ENCODE assay signal across 10 mouse cellular contexts in genomic region chrX:23295952-23296598, GRCm38 (mm10).
A peak's percentile ranks its signal among the peaks of the same experiment; 100 is the strongest.
DNase-seq lines count a peak whose midpoint lies in the region; ATAC-seq and TF ChIP-seq lines count a peak whose summit lies in the region.
"Had no signal": no experiment of that assay in that cellular context is flagged by ENCODE, and none has a peak within 500 bp of the region (broad histone marks: within the 10 kb centered on the region; RNA-seq: fewer than 3 reads in every experiment).

No protein-coding gene starts in this region.

- no peak overlapping the region for H3K9ac ChIP-seq in intestine, postnatal 0 days (ENCODE audit: low read depth, low read length)
- no peak overlapping the region for H3K9ac ChIP-seq in intestine, embryonic 15.5 days
- H3K9ac ChIP-seq in forebrain, embryonic 15.5 days (replicated peaks), result no peak overlapping the region
- no peak overlapping the region for H3K9ac ChIP-seq in lung, postnatal 0 days (replicated peaks; ENCODE audit: low read depth)
- H3K9ac ChIP-seq: heart, embryonic 15.5 days had no signal

- no peak for TF ChIP-seq EP300 in lung, postnatal 0 days (IDR thresholded peaks at IDR 0.05)

- H3K27me3 ChIP-seq in intestine, postnatal 0 days (replicated peaks; ENCODE audit: control insufficient read depth, insufficient read depth, low read length), result no peaks in the 10 kb centered on the region
- no peaks in the 10 kb centered on the region for H3K27me3 ChIP-seq in intestine, embryonic 15.5 days (replicated peaks)
- H3K27me3 ChIP-seq in forebrain, embryonic 15.5 days, result no peaks in the 10 kb centered on the region
- H3K27me3 ChIP-seq in lung, postnatal 0 days (replicated peaks; ENCODE audit: insufficient read depth, low read length), result no peaks in the 10 kb centered on the region
- H3K27me3 ChIP-seq: heart, embryonic 15.5 days had no signal

- no peaks in the 10 kb centered on the region for H3K4me1 ChIP-seq in intestine, postnatal 0 days (replicated peaks; ENCODE audit: control insufficient read depth, insufficient read depth, low read length)
- H3K4me1 ChIP-seq in intestine, embryonic 15.5 days (replicated peaks), result no peaks in the 10 kb centered on the region
- H3K4me1 ChIP-seq in forebrain, embryonic 15.5 days, result 0 out of 2 replicates have a peak, but pooled peaks cover 5% of the 10 kb centered on the region
- no peaks in the 10 kb centered on the region for H3K4me1 ChIP-seq in lung, postnatal 0 days (ENCODE audit: insufficient read depth, low read depth, low read length)
- H3K4me1 ChIP-seq: heart, embryonic 15.5 days had no signal

- no peaks in the 10 kb centered on the region for H3K9me3 ChIP-seq in intestine, postnatal 0 days (ENCODE audit: control insufficient read depth)
- H3K9me3 ChIP-seq in intestine, embryonic 15.5 days, result no peaks in the 10 kb centered on the region
- H3K9me3 ChIP-seq in forebrain, embryonic 15.5 days, result no peaks in the 10 kb centered on the region
- H3K9me3 ChIP-seq in lung, postnatal 0 days (ENCODE audit: low read length), result no peaks in the 10 kb centered on the region
- H3K9me3 ChIP-seq: heart, embryonic 15.5 days had no signal

- ATAC-seq in intestine, postnatal 0 days, result no peak
- ATAC-seq in intestine, embryonic 15.5 days, result no peak
- ATAC-seq in forebrain, embryonic 15.5 days (replicated peaks), result peak; percentile 87
- no peak for ATAC-seq in lung, postnatal 0 days
- ATAC-seq in CD4-positive, CD25-positive, alpha-beta regulatory T cell, adult 4 months, result no peak

- 37% methylated on average over 5 of the region's 5 CpGs for WGBS in intestine, postnatal 0 days
- 36% methylated on average over 5 of the region's 5 CpGs for WGBS in intestine, embryonic 15.5 days
- 22% methylated on average over 5 of the region's 5 CpGs for WGBS in forebrain, embryonic 15.5 days
- WGBS in lung, postnatal 0 days, result 32% methylated on average over 5 of the region's 5 CpGs

- H3K36me3 ChIP-seq in intestine, postnatal 0 days (ENCODE audit: control insufficient read depth, insufficient read depth), result no peaks in the 10 kb centered on the region
- no peaks in the 10 kb centered on the region for H3K36me3 ChIP-seq in intestine, embryonic 15.5 days
- no peaks in the 10 kb centered on the region for H3K36me3 ChIP-seq in forebrain, embryonic 15.5 days
- H3K36me3 ChIP-seq in lung, postnatal 0 days (ENCODE audit: insufficient read depth, low read length), result no peaks in the 10 kb centered on the region
- H3K36me3 ChIP-seq: heart, embryonic 15.5 days had no signal

- peak; percentile 57 for TF ChIP-seq CTCF in intestine, postnatal 0 days (IDR thresholded peaks at IDR 0.05; ENCODE audit: low read depth)
- TF ChIP-seq CTCF in lung, postnatal 0 days (IDR thresholded peaks at IDR 0.05), result peak; percentile 59

- no peak overlapping the region for H3K4me3 ChIP-seq in intestine, postnatal 0 days (ENCODE audit: low read depth, low read length)
- no peak overlapping the region for H3K4me3 ChIP-seq in intestine, embryonic 15.5 days (replicated peaks)
- H3K4me3 ChIP-seq in forebrain, embryonic 15.5 days, result no peak overlapping the region
- no peak overlapping the region for H3K4me3 ChIP-seq in lung, postnatal 0 days (ENCODE audit: low read depth, low read length)
- H3K4me3 ChIP-seq: heart, embryonic 15.5 days; myocyte had no signal

- peak; percentile 63 for DNase-seq in adrenal gland, postnatal 10 days
- DNase-seq in kidney, postnatal 10 days, result peak; percentile 51
- DNase-seq in lung, postnatal 0 days (ENCODE audit: low spot score), result peak; percentile 27
- peak; percentile 29 to 30 for DNase-seq in right cerebral cortex, postnatal 36 days (ENCODE audit: low spot score in 2 of 2)

- no peak overlapping the region for H3K27ac ChIP-seq in intestine, postnatal 0 days (ENCODE audit: low read depth, low read length)
- no peak overlapping the region for H3K27ac ChIP-seq in intestine, embryonic 15.5 days
- H3K27ac ChIP-seq in forebrain, embryonic 15.5 days (replicated peaks), result peak overlapping the region; percentile 27; the same call in 1 of the 2 replicates
- H3K27ac ChIP-seq in lung, postnatal 0 days (ENCODE audit: low read length), result no peak overlapping the region
- H3K27ac ChIP-seq: heart, embryonic 15.5 days had no signal

- no peak overlapping the region for H3K4me2 ChIP-seq in intestine, postnatal 0 days (replicated peaks; ENCODE audit: low read depth)
- no peak overlapping the region for H3K4me2 ChIP-seq in intestine, embryonic 15.5 days (replicated peaks)
- no peak overlapping the region for H3K4me2 ChIP-seq in forebrain, embryonic 15.5 days (replicated peaks)
- no peak overlapping the region for H3K4me2 ChIP-seq in lung, postnatal 0 days (replicated peaks; ENCODE audit: low read depth, low read length)
- H3K4me2 ChIP-seq: heart, embryonic 15.5 days had no signal
